Mouse (Mus musculus): ENCODE measurements around the gene Bahcc1.

The Bahcc1 gene

DNA sequence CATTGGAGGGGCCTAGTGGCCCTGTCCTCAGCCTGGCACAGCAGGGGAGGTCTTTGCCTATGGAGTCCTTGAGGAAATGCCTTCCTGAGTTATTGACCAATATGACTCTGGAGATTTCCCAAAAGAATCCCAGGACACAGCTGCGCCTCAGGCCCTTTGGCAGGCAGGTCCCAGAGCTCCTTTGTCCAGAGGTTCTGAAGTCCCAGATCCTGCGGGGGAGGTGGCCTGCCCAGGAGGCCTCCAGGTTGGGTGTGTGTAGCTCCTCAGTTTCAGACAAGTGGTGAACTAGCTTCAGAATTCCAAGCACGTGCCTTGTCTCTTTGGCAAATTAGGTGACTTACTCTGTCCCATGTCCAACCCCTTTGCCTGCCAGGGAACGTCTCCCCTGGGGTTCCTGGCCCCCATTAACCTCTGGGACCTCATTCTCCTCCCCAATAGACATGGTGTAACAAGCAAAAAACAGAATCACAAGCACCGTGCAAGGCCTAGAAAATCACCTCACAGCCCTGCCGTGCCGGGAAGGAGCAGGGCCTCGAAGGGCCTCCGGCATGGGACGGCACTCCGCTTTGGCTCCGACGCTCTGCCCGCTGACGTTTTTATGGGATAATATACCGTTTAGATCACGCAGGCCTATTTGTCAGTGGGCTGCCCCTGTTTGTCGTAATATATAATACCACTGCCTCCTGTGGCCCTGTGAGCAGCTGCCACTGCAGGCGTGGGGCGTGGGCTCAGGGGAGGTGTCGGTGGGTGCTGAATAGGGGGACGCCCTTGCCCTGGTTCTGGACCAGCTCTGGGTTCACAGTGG is 10.2 kb downstream of the Bahcc1 start:
- DNase-seq (ENCODE audit: low read depth): no peak

DNA sequence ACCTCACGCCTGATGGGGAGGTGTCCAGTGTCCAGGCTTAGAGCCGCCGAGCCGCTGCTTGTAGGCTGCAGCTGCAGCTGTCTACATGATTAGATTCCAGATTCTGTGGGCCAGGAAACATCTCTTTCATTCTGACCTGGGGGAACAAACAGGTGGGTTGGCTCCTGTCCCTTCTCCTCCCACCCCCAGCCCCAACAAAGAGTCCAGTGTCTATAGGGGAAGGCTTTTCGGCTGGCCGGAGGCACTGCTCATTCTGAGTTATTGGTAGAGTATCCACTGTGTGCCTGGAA is 10.7 kb downstream of the Bahcc1 start:
- no peak for DNase-seq (ENCODE audit: low read depth)

DNA sequence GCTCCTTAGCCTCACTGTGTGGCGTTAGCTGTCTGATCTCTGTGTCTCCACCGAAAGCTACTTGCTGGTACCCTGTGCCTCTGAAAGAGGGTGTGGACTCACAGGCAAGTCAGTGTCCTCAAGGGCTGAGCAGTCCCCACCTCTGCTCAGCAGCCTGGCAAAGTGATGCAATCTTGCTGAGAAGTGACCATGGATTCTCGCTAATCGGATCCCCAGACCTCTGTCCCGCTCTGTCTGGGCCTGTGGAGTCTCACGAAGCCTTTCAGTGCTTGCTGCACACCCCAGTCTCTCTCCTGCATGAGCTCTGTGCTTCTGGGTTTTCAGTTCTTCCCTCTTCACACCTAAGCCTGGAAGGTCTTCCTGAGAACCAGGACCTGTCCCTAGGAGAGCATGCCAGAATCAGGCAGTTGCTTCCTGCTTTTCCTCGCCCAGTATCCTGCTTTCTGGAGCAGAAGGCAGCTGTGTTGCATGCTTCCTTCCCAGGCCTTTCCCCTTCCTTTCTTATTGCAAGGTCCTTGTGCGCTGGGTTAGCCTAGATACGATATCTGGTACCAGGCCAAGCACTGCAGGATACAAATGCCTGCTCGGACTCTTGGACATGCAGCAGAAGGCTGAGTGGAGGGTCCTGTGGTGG is 15.5 kb downstream of the Bahcc1 start:
- no peak for DNase-seq (ENCODE audit: low read depth)

DNA sequence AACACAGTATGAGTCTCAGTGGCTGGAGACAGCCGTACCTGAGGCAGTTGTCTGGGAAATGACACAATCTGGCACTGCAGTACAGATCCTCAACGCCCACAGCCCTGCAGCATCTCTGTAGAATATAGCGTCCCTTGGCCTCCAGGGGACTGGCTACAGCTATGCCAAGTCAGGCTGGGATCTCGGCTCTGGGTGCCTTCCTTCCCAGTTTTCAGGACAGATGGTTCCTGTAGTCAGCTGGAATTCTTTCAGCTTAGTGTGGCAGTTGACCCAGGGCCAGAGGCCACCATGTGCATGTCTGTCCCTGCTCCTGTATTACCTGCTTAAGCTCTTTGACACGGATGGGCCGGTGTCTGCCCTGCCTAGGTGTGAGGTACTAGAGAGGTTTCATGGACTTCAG is 16.2 kb downstream of the Bahcc1 start:
- DNase-seq (ENCODE audit: low read depth): no peak

DNA sequence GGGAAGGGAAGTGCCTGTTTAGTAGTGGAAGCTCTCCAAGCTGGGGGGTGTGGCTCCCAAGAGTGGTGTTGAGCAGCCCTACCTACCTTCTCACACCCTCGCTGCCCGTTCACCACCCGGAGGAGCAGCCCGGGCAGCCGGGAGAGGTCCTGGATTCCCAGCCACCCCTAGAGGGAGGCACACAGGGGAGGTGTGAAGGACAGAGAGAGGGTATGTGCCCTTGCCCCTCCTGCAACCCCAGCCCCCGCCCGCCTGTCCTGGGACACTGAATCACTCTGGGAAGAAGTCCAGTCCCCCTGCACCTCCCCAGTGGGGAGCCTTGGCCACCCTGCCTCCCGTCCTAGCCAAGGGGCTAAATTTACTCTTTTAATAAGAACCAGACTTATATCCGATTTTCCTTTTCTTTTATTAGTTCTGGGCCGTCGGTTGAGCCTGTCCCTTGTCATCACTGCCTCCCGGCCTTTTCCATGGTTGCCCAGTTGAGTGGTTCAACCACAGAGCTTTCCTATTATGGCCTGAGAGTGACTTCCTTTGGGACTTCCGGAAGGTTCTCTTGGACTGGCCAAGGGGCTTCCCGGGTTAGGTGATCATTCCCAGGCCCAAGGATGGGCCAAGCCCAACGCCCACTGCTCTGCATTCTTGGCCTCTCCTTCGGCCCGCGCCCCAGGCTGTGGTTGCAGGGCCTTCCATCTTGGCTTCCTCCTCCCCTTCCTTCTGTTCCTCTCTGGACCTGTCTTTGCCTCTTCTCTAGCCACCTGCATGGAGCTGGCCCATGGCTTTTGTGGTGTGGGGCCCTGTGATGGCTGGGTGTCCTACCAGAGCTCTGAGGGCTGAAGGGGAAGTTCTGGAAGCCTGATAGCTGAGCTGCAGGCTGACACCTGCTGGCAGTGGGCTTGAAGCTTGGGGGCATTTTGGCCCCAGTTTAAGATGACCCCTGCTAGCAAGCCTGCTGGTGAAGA is 18.5 kb downstream of the Bahcc1 start:
- DNase-seq (ENCODE audit: low read depth): peak; percentile 74

DNA sequence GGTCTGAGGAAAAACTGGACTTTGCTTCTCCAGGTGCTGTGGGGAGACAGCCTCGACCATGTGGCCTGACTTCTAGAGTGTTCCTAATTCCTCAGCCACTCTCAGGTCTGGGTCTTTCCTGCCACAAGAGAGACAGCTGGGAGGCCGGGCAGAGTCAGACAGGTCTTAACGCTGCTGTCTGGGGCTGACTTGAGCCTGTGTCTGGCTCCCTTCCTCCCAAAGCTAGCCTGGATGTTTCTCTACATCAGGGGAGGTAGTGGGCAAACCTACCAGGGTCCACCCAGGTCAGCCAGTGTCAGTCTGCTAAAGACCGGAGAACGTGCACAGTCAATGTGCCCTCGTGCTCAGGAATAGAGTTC is 19.2 kb downstream of the Bahcc1 start:
- DNase-seq (ENCODE audit: low read depth): peak; percentile 50

DNA sequence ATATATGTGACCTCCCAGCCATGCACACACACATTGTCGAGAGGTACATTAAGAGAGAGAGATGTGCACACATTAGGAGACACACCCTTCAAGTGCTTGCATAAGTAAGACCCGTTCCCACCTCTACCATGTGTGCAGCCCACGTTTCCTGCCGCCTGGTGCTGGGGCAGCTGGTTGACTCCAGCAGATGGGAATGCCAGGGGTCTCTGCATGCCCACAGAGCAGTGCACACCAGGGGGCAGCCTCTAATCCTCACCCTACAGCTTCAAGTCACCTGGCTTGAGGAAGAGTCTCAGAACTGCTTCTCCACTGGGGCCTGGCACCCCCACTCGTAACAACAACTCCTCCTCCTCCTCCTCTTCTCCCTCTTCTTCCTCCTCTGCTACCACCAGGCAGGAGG is 19.7 kb downstream of the Bahcc1 start:
- peak; percentile 26 for DNase-seq (ENCODE audit: low read depth)

DNA sequence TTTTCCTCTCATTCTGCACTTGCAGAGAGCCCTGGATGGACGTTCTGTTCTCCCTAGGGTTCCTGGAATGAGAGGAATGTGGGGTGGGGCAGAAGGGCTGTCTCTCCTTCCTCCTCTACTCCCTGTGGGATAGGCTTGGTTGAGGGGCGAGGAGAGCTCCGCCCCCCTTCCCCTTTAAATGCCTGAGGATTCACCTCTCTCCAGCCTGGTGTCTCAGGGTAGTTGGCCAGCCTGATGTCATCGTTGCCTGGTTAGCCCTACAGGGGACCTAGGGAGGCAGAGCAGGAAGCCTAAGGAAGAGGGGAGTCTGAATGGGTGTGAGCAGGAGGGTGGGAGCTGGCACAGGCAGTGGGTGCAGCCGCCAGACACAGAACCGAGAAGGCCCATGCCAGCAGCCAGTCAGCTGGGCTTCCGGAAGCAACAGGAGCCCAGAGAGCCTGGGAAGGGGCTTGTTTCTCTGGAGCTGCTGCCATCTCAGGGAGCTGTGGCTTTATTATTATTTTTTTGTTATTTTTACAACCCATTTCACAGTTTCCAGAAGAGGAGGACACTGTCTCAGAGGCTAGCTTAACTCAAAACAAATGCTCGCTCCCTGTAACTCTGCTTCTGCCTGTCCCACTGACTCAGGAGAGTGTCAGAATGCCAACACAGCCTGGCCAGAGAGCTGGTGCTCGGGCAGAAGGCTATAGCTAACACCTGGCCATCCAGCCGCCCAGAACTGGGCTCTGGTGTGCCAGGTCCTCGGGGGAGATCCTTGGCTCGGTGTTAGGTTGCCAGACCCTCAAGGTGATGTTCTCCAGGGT is 20.3 kb downstream of the Bahcc1 start:
- DNase-seq (ENCODE audit: low read depth): peak; percentile 82

DNA sequence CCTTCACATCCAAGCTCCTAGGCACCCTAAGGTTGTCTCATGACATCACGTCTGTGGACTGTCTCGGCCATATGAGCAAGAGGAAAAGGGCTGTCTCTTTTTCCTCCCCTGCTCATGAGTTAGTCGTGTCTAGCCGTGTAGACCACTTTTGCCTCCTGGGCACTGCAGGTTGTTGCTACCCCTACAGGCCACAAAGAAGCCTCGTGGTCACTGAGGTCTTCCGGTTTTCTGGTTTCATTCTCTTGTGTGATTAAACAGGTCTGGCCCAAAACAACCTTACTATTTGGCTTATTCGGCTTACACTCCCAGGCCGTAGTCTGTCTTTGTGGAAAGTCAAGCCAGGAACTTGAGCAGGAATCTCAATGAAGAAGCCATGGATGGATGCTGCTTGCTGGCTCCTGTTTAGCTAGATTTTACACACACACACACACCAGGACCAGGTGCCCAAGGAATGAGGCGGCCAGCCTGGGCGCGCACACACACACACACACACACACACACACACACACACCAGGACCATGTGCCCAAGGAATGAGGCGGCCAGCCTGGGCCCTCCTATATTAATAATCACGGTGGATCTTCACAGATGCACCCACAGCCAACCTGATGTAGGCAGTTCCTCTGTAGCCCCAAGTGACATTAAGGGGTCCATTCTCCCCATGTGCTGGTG is 21.0 kb downstream of the Bahcc1 start:
- peak; percentile 60 for DNase-seq (ENCODE audit: low read depth)

DNA sequence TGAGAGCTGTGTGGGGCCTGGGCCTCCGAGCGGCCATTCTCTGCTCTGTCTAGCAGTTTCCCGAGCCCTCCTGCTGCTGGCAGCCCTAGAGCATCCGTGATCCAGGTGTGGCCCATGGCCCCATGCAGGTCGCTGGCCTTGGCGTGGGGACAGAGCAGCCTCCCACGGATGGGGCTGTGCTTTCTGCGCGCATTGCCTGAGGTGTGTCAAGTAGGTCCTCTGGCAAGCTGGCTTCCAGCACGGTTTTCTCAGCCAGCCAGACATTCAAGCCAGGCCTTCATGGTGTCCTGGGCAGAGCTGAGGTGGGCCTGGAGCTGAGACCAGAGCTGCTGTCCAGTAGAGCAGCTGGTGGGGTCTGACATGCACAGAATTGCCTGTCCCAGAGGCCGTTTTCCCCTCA is 21.7 kb downstream of the Bahcc1 start:
- no peak for DNase-seq (ENCODE audit: low read depth)

DNA sequence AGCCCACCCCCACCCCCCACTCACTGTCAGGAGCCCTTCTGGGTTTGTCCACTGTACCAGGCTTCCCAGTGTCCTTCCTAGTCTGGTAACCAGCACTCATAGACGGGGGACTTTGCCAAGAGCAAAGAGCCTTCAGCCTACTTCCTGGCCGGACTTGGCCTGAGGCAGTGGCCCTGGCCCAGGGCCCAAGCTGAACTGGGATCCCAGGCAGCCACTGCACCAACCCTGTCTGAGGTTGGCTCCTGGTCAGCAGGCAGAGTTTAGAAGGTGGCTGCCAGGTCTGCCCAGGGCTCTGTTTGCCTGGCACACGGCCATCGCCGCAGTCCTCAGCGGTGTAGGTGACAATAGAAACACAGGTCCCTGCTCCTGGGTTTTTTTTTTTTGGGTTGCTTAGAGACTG is 22.3 kb downstream of the Bahcc1 start:
- DNase-seq (ENCODE audit: low read depth): peak; percentile 91

DNA sequence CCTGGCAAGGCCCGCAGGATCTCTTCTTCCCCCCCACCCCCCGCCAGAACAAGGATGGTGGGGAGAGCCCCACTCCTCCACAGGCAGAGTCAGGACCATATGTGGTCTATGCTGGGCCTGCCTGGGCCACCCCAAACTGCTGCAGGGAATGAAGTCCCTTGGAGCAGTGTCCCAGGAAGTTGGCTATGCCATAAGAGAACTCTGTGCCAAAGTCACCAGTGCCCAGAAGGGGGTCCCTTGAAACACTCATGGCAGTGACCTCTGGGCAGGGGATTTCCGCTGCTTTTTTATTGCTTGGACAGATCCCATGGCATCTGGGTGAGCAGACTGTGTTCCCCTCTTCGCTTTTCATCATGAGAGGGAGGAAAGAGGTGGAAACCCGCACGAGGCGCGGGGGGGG is 22.8 kb downstream of the Bahcc1 start:
- DNase-seq (ENCODE audit: low read depth): no peak

DNA sequence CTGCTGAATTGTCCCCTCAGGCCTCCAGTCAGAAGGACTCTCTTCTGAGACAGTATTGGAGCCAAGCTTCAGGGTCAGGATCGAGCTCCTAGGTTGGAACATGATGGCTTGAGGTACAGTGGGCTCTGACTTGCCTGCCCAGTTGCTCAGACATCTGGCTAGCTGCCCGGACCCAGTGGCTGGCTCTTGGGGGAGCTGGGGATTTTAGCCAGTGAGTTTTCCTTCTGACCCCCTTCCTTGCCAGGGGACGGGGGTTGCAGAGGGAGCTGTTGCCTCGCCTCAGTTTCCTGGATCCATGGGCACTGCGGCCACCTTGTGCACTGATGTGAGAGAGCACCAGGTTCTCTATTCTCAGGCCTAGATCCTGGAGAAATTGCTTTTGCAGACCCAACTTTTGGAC is 23.4 kb downstream of the Bahcc1 start:
- peak; percentile 87 for DNase-seq (ENCODE audit: low read depth)

DNA sequence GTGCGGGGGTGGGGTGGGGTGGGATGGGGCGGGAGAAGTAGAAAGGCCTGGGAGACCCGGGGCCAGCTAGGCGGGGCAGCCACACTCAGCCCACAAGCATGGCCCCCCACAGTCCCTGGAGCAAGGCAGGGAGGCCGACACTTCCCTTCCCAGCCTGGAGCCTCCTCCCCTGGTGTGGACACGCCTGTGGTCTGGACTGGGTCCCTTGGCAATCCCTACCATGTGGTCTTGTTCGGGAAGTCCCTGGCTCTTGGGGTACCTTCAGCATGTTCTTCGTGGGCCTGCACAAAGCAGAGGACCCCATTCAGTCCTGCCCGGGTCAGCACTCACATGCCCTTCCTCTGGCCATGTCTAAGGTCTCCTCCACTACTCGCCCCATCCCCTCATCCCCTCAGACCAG is 23.8 kb downstream of the Bahcc1 start:
- DNase-seq (ENCODE audit: low read depth): peak; percentile 96

DNA sequence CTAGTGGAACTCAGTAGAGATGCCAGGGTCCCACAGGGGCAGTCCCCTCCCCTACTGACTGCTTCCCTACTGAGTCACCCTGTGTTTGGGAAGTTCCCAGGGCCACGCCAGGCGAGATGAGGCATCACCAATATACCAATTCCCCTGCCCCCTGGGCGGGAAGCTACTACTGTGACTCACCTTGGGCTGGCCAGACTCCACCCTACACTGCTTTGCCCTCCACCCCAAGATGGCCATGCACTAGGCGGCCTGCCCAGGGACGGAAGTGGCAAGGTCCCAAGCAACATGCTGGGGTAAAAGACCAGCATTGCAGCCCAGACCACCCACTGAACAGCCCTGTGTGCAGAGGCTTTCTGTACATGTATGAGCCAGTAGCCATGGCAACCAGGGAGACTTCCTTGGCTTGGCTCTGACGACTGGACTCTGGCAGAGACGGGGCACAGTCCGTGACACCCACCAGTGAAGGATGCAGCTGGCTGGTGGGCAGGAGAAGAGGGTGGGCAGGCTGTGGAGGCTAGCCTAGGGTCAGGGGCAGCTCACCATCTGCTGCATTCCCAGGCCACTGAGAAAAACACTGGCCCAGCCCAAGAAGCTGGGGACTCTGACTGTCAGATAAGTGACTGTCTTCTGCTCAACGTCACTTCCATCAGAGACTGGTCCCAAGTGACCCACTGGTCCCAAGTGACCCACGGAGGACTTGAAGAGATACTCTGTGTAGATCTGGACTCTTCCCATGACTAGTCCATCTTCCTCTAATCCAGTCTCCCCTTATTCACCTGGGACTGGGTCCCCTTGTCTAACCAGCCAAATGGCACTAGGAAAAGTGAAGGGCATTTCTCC is 24.5 kb downstream of the Bahcc1 start:
- peak; percentile 98 for DNase-seq (ENCODE audit: low read depth)

DNA sequence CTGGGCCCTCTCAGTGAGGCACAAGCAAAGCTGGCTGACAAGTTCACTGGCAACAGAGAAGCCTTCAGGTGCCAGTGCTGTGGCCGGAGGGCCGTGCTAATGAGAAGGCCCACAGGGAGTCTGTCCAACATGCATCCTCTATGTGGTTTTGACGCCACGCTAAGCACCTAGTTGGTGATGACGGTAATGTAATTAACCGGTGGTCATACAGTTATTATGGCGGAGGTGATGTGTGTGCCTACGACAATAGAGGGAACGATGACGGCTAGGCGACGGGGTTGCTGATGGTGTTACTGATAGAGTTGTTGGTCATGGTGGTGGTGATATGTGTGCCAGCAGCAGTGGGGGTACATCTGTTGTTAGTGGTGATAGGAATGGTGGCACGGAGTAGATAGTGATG is 25.2 kb downstream of the Bahcc1 start:
- DNase-seq (ENCODE audit: low read depth): no peak

DNA sequence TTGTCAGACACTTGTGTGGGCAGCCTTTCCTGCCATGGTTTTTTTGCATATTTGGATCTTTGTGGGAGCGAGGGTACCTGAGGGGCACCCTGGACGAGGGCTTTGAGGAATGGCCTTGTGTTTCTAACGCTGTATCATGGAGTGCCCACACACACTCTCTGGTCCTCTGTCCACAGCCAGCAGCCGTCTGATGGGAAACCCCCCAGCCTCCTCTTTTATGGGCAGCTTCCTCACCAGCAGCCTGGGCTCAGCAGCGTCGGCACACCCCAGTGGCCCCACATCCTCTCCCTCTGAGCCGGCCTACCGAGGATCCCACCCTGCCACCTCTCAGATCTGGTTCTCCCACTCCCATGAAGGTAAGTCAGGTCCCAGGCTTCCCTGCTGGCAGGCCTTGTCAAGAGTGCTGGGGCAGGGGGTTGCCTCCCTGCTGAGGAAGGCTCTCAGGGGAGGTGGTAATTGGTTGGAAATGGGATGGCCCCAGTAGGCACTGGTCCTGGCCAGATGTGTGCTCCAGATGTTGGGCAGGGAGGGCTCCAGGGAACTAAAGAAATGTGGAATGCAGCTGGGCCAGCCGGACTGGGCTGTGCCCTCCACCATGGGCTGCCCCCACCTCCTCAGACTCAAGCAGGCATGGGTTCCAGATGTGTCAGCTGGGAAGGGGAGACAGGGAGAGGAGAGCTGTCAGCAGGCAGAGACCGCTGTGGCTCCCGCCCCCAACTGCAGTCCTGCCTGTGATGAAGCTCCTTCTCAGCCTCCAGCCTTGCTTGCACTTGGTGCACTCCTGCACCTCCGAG is 26.3 kb downstream of the Bahcc1 start:
- DNase-seq (ENCODE audit: low read depth): peak; percentile 54

DNA sequence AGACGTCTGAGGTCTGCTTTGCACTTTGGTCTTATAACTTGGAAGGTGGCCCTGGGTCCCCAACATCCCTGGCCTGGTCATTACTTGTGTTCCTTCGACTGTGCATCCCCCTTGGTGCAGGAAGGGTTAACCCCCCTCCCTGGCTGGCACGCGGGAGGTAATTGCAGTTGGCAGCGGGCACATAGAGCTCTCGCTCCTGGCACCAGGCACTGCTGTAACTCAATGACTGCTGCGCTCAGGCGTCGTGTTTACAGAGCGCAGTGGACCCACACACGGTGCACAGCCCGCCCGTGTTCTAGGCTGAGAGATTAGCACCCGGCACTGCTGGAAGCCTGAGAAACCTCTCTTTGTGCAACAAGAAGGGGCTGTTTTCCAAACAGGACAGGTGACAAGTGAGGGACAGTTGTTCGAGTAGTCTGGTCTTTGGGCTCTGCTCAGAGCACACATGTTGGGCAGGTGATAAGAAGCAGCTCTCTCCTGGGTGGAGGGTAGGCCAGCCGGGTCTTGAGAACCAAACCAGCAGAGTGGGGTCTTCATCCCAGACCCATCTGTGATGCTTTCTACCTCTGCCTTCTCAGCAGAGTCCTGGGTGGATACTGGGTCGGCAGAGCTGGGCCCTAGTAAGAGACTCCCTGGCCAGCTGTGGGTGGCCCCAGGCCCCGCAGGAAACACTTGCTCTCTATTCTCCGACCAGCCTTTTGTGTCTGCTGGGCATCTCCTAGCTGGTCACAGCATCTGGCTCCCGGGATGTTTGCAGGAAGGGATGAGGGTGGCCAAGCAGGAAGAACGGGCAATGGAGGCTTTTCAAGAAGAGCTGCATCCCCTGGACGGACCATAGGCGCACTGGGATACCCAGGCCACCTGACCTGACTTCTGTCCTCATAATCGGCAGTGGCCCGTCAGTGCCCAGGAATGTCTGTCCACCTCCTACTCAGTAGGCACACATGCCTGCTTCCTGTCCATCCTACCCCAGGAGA is 27.3 kb downstream of the Bahcc1 start:
- no peak for DNase-seq (ENCODE audit: low read depth)

DNA sequence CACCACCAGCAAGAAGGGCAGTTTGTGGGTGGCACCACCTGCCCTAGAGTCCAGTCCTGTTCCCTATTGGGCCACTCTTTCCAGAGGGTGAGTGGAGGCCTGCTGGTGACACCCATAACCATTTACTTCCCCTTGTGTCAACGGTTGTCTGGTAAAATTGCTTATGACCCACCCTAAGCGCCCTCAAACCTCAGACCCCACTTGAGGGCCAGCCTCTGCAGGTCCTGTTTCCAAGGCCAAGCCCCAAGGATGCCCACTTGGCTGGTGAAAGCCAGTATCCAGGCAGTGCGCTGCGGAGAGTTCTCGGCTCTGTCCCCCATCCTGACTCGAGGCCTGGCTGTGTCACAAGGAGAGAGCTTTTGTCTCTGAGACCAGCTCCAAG is 28.0 kb downstream of the Bahcc1 start:
- DNase-seq (ENCODE audit: low read depth): no peak

Data from fibroblast of lung, adult 2 months (primary cell).